Comparison of ENCODE assay signal across 26 mouse cellular contexts in the genomic region with DNA sequence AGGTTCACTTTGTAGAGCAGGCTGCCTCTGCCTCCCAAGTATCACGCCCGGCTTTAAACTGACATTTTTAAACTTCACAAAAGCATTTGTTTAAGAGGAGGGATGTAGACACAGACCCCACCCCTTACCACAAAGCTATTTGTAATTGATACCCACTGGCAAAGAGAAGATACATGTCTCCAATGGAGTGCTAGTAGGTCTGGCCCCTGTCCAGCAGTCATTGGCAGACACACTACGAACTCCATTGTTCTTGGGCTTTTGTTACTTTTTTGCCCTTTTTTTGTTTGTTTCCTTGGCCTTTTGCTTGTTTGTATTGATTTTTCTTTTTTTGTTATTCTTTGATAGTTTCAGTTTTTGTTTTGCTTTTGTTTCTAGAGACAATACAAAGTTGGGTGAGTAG. TPM values are rescaled to one million over a fixed set of nuclear protein-coding genes. Genes with fewer than 3 reads are reported as not detected.
A peak's percentile ranks its signal among the peaks of the same experiment; 100 is the strongest.
DNase-seq lines count a peak whose midpoint lies in the region; ATAC-seq lines count a peak whose summit lies in the region.
"Had no signal": no experiment of that assay in that cellular context is flagged by ENCODE, and none has a peak within 500 bp of the region (broad histone marks: within the 10 kb centered on the region; RNA-seq: fewer than 3 reads in every experiment).

No protein-coding gene starts in this region.

- intact Hi-C loops in gastrocnemius, postnatal 14 days (cut with DNase I; ENCODE audit: low total_unique reads), result no loop called here

- H3K27me3 ChIP-seq in lung, embryonic 15.5 days, result no peaks in the 10 kb centered on the region
- H3K27me3 ChIP-seq: embryonic facial prominence, embryonic 15.5 days; forebrain, embryonic 12.5 days; forebrain, embryonic 15.5 days; hindbrain, embryonic 13.5 days; intestine, embryonic 15.5 days; Patski had no signal

- H3K9ac ChIP-seq in lung, embryonic 15.5 days, result no peak overlapping the region
- H3K9ac ChIP-seq: embryonic facial prominence, embryonic 15.5 days; forebrain, embryonic 12.5 days; forebrain, embryonic 15.5 days; hindbrain, embryonic 13.5 days; intestine, embryonic 15.5 days had no signal

- H3K4me1 ChIP-seq in lung, embryonic 15.5 days, result peaks cover 17% of the 10 kb centered on the region
- H3K4me1 ChIP-seq: embryonic facial prominence, embryonic 15.5 days; forebrain, embryonic 15.5 days; hindbrain, embryonic 10.5 days had no signal

- H3K9me3 ChIP-seq in lung, embryonic 15.5 days, result no peaks in the 10 kb centered on the region
- H3K9me3 ChIP-seq: embryonic facial prominence, embryonic 15.5 days; forebrain, embryonic 15.5 days; hindbrain, embryonic 13.5 days; intestine, embryonic 15.5 days had no signal

- peak overlapping the region; percentile 8; the same call in 1 of the 2 replicates for H3K27ac ChIP-seq in lung, embryonic 15.5 days
- H3K27ac ChIP-seq: embryonic facial prominence, embryonic 15.5 days; forebrain, embryonic 12.5 days; forebrain, embryonic 15.5 days; hindbrain, embryonic 10.5 days; hindbrain, embryonic 13.5 days; intestine, embryonic 15.5 days had no signal

- no peak overlapping the region for H3K4me3 ChIP-seq in lung, embryonic 15.5 days
- H3K4me3 ChIP-seq: embryonic facial prominence, embryonic 15.5 days; forebrain, embryonic 12.5 days; forebrain, embryonic 15.5 days; hindbrain, embryonic 10.5 days; hindbrain, embryonic 13.5 days; intestine, embryonic 15.5 days had no signal

- H3K4me2 ChIP-seq in lung, embryonic 15.5 days, result no peak overlapping the region
- H3K4me2 ChIP-seq: embryonic facial prominence, embryonic 15.5 days; forebrain, embryonic 12.5 days; forebrain, embryonic 15.5 days; heart, embryonic 11.5 days; hindbrain, embryonic 13.5 days; intestine, embryonic 15.5 days had no signal

- H3K36me3 ChIP-seq in lung, embryonic 15.5 days, result no peaks in the 10 kb centered on the region
- H3K36me3 ChIP-seq: forebrain, embryonic 12.5 days; forebrain, embryonic 15.5 days; hindbrain, embryonic 13.5 days; intestine, embryonic 15.5 days had no signal

- ATAC-seq in lung, embryonic 15.5 days (ENCODE audit: borderline replicate concordance, extremely low read depth, low FRiP score, low TSS enrichment), result no peak
- ATAC-seq: forebrain, embryonic 15.5 days; hindbrain, embryonic 16.5 days; intestine, embryonic 15.5 days; Patski had no signal

- DNase-seq in cerebellum, postnatal 10 days, result peak; percentile 28 to 45
- no peak for DNase-seq in cerebellum, postnatal 36 days
- peak; percentile 15 for DNase-seq in gastrocnemius, postnatal 14 days
- no peak for DNase-seq in gastrocnemius, postnatal 25 days
- no peak for DNase-seq in lung, postnatal 14 days
- peak; percentile 55 for DNase-seq in brain, adult 2 months (ENCODE audit: low read depth, low spot score)
- no peak for DNase-seq in urinary bladder, postnatal 10 days (ENCODE audit: low spot score)
- DNase-seq: adrenal gland, adult 8-10 months; adrenal gland, postnatal 25 days; cerebellum, adult 18-20 months; cerebellum, adult 9-10 months; cerebellum, postnatal 25 days; embryo, embryonic 11 days; gastrocnemius, postnatal 36 days; heart, postnatal 36 days; kidney, adult 11 months had no signal

- 76% methylated on average over 3 of the region's 3 CpGs for WGBS in lung, embryonic 15.5 days

RNA-seq across cellular contexts. Expression of gene Plekhh2, which starts 26.3 kb away (rescaled TPM):
- total RNA-seq in gastrocnemius, postnatal 14 days (2021), result 1 to 10 TPM; 3.6 to 3.8 TPM
- 1 to 10 TPM; 2.2 to 2.3 TPM for total RNA-seq in gastrocnemius, postnatal 25 days (2021)
- 7.4 and 8.8 TPM in 2 replicates for polyA plus RNA-seq in lung, embryonic 15.5 days (2015; fragmentation: Nextera tagmentation; extraction: Ambion mirVana)

Comparison
In these comparisons a context has a peak if more than half of its experiments do, and no peak if none do; other contexts are left out.
1. DNase-seq: peak in cerebellum, postnatal 10 days (2 of 2), gastrocnemius, postnatal 14 days (single experiment) and brain, adult 2 months (single experiment); none in cerebellum, postnatal 36 days (0 of 2), gastrocnemius, postnatal 25 days (single experiment), lung, postnatal 14 days (single experiment) and urinary bladder, postnatal 10 days (single experiment).